ENCODE assay signal across 8 mouse cellular contexts in genomic region chr11:79650359-79650835, GRCm38 (mm10). TPM values are rescaled to one million over a fixed set of nuclear protein-coding genes. Genes with fewer than 3 reads are reported as not detected.
DNase-seq lines count a peak whose midpoint lies in the region; ATAC-seq lines count a peak whose summit lies in the region.

No protein-coding gene starts in this region.

- intact Hi-C loops in left cerebral cortex, postnatal 14 days (cut with DNase I), result no loop called here

- no peaks in the 10 kb centered on the region for H3K27me3 ChIP-seq in forebrain, embryonic 15.5 days
- peaks cover 9% of the 10 kb centered on the region for H3K27me3 ChIP-seq in midbrain, embryonic 12.5 days

- no peaks in the 10 kb centered on the region for H3K9me3 ChIP-seq in forebrain, embryonic 15.5 days
- H3K9me3 ChIP-seq in midbrain, embryonic 12.5 days, result no peaks in the 10 kb centered on the region

- peaks cover 27% of the 10 kb centered on the region for H3K4me1 ChIP-seq in forebrain, embryonic 15.5 days
- peaks cover 47% of the 10 kb centered on the region for H3K4me1 ChIP-seq in midbrain, embryonic 12.5 days

- H3K36me3 ChIP-seq in forebrain, embryonic 15.5 days, result no peaks in the 10 kb centered on the region
- H3K36me3 ChIP-seq in midbrain, embryonic 12.5 days, result no peaks in the 10 kb centered on the region

- 28% methylated on average over 5 of the region's 5 CpGs for WGBS in forebrain, embryonic 15.5 days
- WGBS in midbrain, embryonic 12.5 days, result 47% methylated on average over 5 of the region's 5 CpGs

- H3K4me3 ChIP-seq in forebrain, embryonic 15.5 days, result no peak overlapping the region
- H3K4me3 ChIP-seq in midbrain, embryonic 12.5 days, result no peak overlapping the region

- H3K9ac ChIP-seq in forebrain, embryonic 15.5 days (replicated peaks), result 0 out of 2 replicates have a peak overlapping the region, but pooled peaks have one; percentile 14
- no peak overlapping the region for H3K9ac ChIP-seq in midbrain, embryonic 12.5 days (replicated peaks)

- no peak for ATAC-seq in forebrain, embryonic 15.5 days (replicated peaks)
- no peak for ATAC-seq in midbrain, embryonic 12.5 days (ENCODE audit: low FRiP score, low read depth)

- peak overlapping the region; percentile 4; the same call in 1 of the 2 replicates for H3K27ac ChIP-seq in forebrain, embryonic 15.5 days (replicated peaks)
- peak overlapping the region; percentile 63 for H3K27ac ChIP-seq in midbrain, embryonic 12.5 days (replicated peaks)

- peak; percentile 48 to 62 for DNase-seq in left cerebral cortex, postnatal 14 days (ENCODE audit: low spot score in 2 of 2)
- DNase-seq in left cerebral cortex, adult 11 months (ENCODE audit: low spot score), result no peak
- peak; percentile 47 to 64 for DNase-seq in cerebellum, postnatal 10 days
- no peak for DNase-seq in embryo, embryonic 10.5 days (ENCODE audit: low spot score)
- DNase-seq in adrenal gland, postnatal 10 days, result no peak
- no peak for DNase-seq in ovary, postnatal 10 days (ENCODE audit: low spot score)

- no peak overlapping the region for H3K4me2 ChIP-seq in forebrain, embryonic 15.5 days (replicated peaks)
- no peak overlapping the region for H3K4me2 ChIP-seq in midbrain, embryonic 12.5 days (replicated peaks)

RNA-seq across cellular contexts. Expression of gene Rab11fip4, which starts 59.4 kb away (rescaled TPM):
- 100 to 1,000 TPM; 200 to 210 TPM for total RNA-seq in left cerebral cortex, postnatal 14 days (2021)
- 25.6 TPM in 2 replicates for polyA plus RNA-seq in forebrain, embryonic 15.5 days (2015; fragmentation: Nextera tagmentation; extraction: Ambion mirVana)
- polyA plus RNA-seq in midbrain, embryonic 12.5 days (2016; fragmentation: Nextera tagmentation; extraction: Ambion mirVana), result 20.6 and 26.8 TPM in 2 replicates
- 1 to 10 TPM; 5.1 to 5.9 TPM for total RNA-seq in adrenal gland, postnatal 10 days (2021)

Comparison
In these comparisons a context has a peak if more than half of its experiments do, and no peak if none do; other contexts are left out.
1. DNase-seq: peak in left cerebral cortex, postnatal 14 days (2 of 2) and cerebellum, postnatal 10 days (2 of 2); none in left cerebral cortex, adult 11 months (single experiment), embryo, embryonic 10.5 days (single experiment), adrenal gland, postnatal 10 days (single experiment) and ovary, postnatal 10 days (single experiment).
2. RNA of gene Rab11fip4, which starts 59.4 kb away (total RNA-seq): 200 to 210 TPM in left cerebral cortex, postnatal 14 days; 5.1 to 5.9 TPM in adrenal gland, postnatal 10 days; every median in the first group is over 10 times any median in the second.